Comparison of ENCODE assay signal across 11 mouse cellular contexts in the genomic region with DNA sequence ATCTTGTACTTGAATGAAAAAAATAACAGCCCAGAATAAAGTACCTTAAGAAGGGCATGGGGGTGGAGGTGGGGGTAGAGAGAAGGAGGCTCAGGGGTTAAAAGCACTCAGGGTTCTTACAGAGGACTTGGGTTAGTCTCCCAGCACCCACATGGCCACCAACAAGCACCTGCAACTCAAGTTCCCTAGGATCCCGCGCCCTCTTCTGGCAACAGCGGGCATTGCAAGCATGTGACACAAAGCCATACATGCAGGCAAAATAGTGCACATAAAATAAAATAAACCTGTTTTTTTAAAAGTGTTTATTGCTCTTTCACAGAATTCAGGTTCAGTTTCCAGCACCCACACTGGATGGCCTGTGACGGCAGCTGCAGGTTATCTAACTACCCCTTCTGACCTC. TPM values are rescaled to one million over a fixed set of nuclear protein-coding genes. Genes with fewer than 3 reads are reported as not detected.
DNase-seq lines count a peak whose midpoint lies in the region; ATAC-seq and TF ChIP-seq lines count a peak whose summit lies in the region.
"Had no signal": no experiment of that assay in that cellular context is flagged by ENCODE, and none has a peak within 500 bp of the region (broad histone marks: within the 10 kb centered on the region; RNA-seq: fewer than 3 reads in every experiment).

No protein-coding gene starts in this region.

- H3K27me3 ChIP-seq in heart, postnatal 0 days (ENCODE audit: control insufficient read depth, insufficient read depth, low read length) = 0 out of 2 replicates have a peak, but pooled peaks cover 4% of the 10 kb centered on the region
- peaks cover 6% of the 10 kb centered on the region; the same call in 1 of the 2 replicates for H3K27me3 ChIP-seq in heart, embryonic 10.5 days (ENCODE audit: insufficient read depth, poor library complexity, severe bottlenecking)
- H3K27me3 ChIP-seq: forebrain, embryonic 12.5 days; stomach, embryonic 15.5 days had no signal

- TF ChIP-seq POLR2A in embryonic fibroblast, embryonic 13.5 days (IDR thresholded peaks at IDR 0.05; ENCODE audit: low read depth, low read length) = no peak

- DNase-seq in heart, postnatal 0 days (ENCODE audit: low spot score) = no peak
- DNase-seq in heart, embryonic 10.5 days (ENCODE audit: low spot score) = no peak
- DNase-seq in spleen, adult 12 weeks (ENCODE audit: low spot score) = peak; percentile 7
- no peak for DNase-seq in spleen, postnatal 36 days (ENCODE audit: low spot score in 2 of 2)
- peak; percentile 25 for DNase-seq in thymus, postnatal 25 days
- DNase-seq in layer of hippocampus, adult 18-20 months (ENCODE audit: low spot score in 2 of 2) = no peak
- no peak for DNase-seq in layer of hippocampus, postnatal 36 days

- H3K4me1 ChIP-seq in heart, postnatal 0 days (ENCODE audit: control insufficient read depth, insufficient read depth) = 0 out of 2 replicates have a peak, but pooled peaks cover 5% of the 10 kb centered on the region
- H3K4me1 ChIP-seq in heart, embryonic 10.5 days = 0 out of 2 replicates have a peak, but pooled peaks cover 13% of the 10 kb centered on the region
- no peaks in the 10 kb centered on the region for H3K4me1 ChIP-seq in embryonic fibroblast, embryonic 13.5 days (ENCODE audit: control insufficient read depth, insufficient read depth, low read length)
- H3K4me1 ChIP-seq: stomach, embryonic 15.5 days had no signal

- H3K4me2 ChIP-seq in heart, postnatal 0 days (ENCODE audit: low read depth, low read length) = no peak overlapping the region
- H3K4me2 ChIP-seq: forebrain, embryonic 12.5 days; stomach, embryonic 15.5 days had no signal

- WGBS in heart, postnatal 0 days = 45% methylated on average over 4 of the region's 4 CpGs
- 37% methylated on average over 4 of the region's 4 CpGs for WGBS in heart, embryonic 10.5 days

- no peak overlapping the region for H3K9ac ChIP-seq in heart, postnatal 0 days (replicated peaks; ENCODE audit: low read depth, low read length)
- H3K9ac ChIP-seq: forebrain, embryonic 12.5 days; stomach, embryonic 15.5 days had no signal

- H3K4me3 ChIP-seq in heart, postnatal 0 days (ENCODE audit: low read depth, low read length) = no peak overlapping the region
- no peak overlapping the region for H3K4me3 ChIP-seq in heart, embryonic 10.5 days
- no peak overlapping the region for H3K4me3 ChIP-seq in embryonic fibroblast, embryonic 13.5 days (ENCODE audit: insufficient read depth, low read length)
- H3K4me3 ChIP-seq: forebrain, embryonic 12.5 days; stomach, embryonic 15.5 days had no signal

- TF ChIP-seq EP300 in heart, postnatal 0 days (IDR thresholded peaks at IDR 0.05; ENCODE audit: low read depth) = no peak

- TF ChIP-seq CTCF in heart, postnatal 0 days (IDR thresholded peaks at IDR 0.05; ENCODE audit: low read depth) = peak; percentile 34
- peak; percentile 26; the same call in 1 of the 2 replicates for TF ChIP-seq CTCF in embryonic fibroblast, embryonic 13.5 days (IDR thresholded peaks at IDR 0.05; ENCODE audit: borderline replicate concordance, insufficient read depth, low read length)

- H3K9me3 ChIP-seq in heart, postnatal 0 days (replicated peaks; ENCODE audit: control insufficient read depth, low read length) = 0 out of 2 replicates have a peak, but pooled peaks cover 6% of the 10 kb centered on the region
- peaks cover 5% of the 10 kb centered on the region; the same call in 1 of the 2 replicates for H3K9me3 ChIP-seq in heart, embryonic 10.5 days
- H3K9me3 ChIP-seq: stomach, embryonic 15.5 days had no signal

- no peak for ATAC-seq in heart, postnatal 0 days (ENCODE audit: insufficient read depth, low read depth)

- no peak overlapping the region for H3K27ac ChIP-seq in heart, postnatal 0 days (ENCODE audit: low read depth)
- no peak overlapping the region for H3K27ac ChIP-seq in heart, embryonic 10.5 days
- H3K27ac ChIP-seq in embryonic fibroblast, embryonic 13.5 days (ENCODE audit: insufficient read depth, low read length) = no peak overlapping the region
- H3K27ac ChIP-seq: forebrain, embryonic 12.5 days; macrophage; stomach, embryonic 15.5 days had no signal

- H3K36me3 ChIP-seq in heart, postnatal 0 days (replicated peaks; ENCODE audit: control insufficient read depth, insufficient read depth, low read length) = no peaks in the 10 kb centered on the region
- H3K36me3 ChIP-seq in heart, embryonic 10.5 days = peaks cover 5% of the 10 kb centered on the region; the same call in 1 of the 2 replicates

RNA-seq across cellular contexts. Expression of a gene that starts 6.7 kb away (rescaled TPM):
- total RNA-seq in heart, postnatal 0 days (2014; rRNA removed; ENCODE audit: low replicate concordance) = 3.4 and 4.0 TPM in 2 replicates
- 4.9 and 5.0 TPM in 2 replicates for polyA plus RNA-seq in heart, postnatal 0 days (2015; fragmentation: Nextera tagmentation; extraction: Ambion mirVana)
- 5.5 and 6.8 TPM in 2 replicates for polyA plus RNA-seq in heart, embryonic 10.5 days (2016; fragmentation: Nextera tagmentation; extraction: Ambion mirVana)
- 14.0 and 16.2 TPM in 2 replicates for polyA plus RNA-seq in embryonic fibroblast, embryonic 13.5 days (2011; ENCODE audit: insufficient read length, low read depth, missing spikeins)
- 10 to 100 TPM in 1 of 2 experiments, 1 to 10 TPM in 1; 9.5 to 11.1 TPM for total RNA-seq in layer of hippocampus, adult 18-20 months (2021)
- 10 to 100 TPM; 12.2 to 13.0 TPM for total RNA-seq in layer of hippocampus, postnatal 36 days (2021)

RNA-seq across cellular contexts. Expression of a gene that starts 56.8 kb away (rescaled TPM):
- 13.2 and 30.0 TPM in 2 replicates for total RNA-seq in heart, postnatal 0 days (2014; rRNA removed; ENCODE audit: low replicate concordance)
- 48.7 and 48.9 TPM in 2 replicates for polyA plus RNA-seq in heart, postnatal 0 days (2015; fragmentation: Nextera tagmentation; extraction: Ambion mirVana)
- 37.7 and 40.0 TPM in 2 replicates for polyA plus RNA-seq in heart, embryonic 10.5 days (2016; fragmentation: Nextera tagmentation; extraction: Ambion mirVana)
- 102 and 107 TPM in 2 replicates for polyA plus RNA-seq in embryonic fibroblast, embryonic 13.5 days (2011; ENCODE audit: insufficient read length, low read depth, missing spikeins)
- 10 to 100 TPM; 41.7 to 42.8 TPM for total RNA-seq in layer of hippocampus, adult 18-20 months (2021)
- 10 to 100 TPM; 34.3 to 41.3 TPM for total RNA-seq in layer of hippocampus, postnatal 36 days (2021)

Comparison
In these comparisons a context has a peak if more than half of its experiments do, and no peak if none do; other contexts are left out.
1. DNase-seq: peak in spleen, adult 12 weeks (single experiment) and thymus, postnatal 25 days (single experiment); none in heart, postnatal 0 days (single experiment), heart, embryonic 10.5 days (single experiment), spleen, postnatal 36 days (0 of 2), layer of hippocampus, adult 18-20 months (0 of 2) and layer of hippocampus, postnatal 36 days (0 of 2).